Mouse (Mus musculus) liver, adult 2 months (tissue): ENCODE results near the gene Cenpe.

Experiments
- CTCF ChIP-seq: fragments of 200-500 bp; IDR thresholded peaks from 2 replicates; pipeline ENCODE4 v1.5.1; 2011; ENCODE audit warnings: low read depth, low read length, control low read depth
- POLR2A ChIP-seq: fragments of 200-500 bp; IDR thresholded peaks from 2 replicates; pipeline ENCODE4 v1.6.1; 2011; ENCODE audit warnings: low read length, control low read depth; ENCODE audit not compliant: insufficient read depth; ENCODE audit errors: extremely low read depth

DNA sequence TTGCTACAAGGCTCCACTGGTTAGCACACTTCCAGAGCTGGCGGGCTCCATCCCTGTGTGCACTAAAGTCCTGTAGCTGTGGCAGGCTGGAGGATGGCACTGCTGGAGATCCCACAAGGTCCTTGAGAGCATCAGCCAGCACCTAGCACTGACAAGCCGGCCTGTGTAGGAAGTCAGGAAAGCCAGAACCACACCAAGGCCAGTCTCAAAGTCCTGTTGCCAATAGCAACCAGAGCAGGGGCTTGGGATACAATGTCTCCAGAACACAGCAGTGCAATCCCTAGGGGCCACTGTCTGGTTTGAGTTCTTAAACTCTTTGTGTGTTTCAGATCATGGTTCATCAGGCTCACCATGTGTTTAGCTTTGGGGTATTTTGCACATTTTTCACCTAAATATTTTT is 102.5 kb downstream of the Cenpe start:
- TF ChIP-seq CTCF (no peak), POLR2A (no peak)
